Mouse (Mus musculus): ENCODE results near the gene Wdr24. TPM values are rescaled to one million over a fixed set of nuclear protein-coding genes. Genes with fewer than 3 reads are reported as not detected.
A peak's percentile ranks its signal among the peaks of the same experiment; 100 is the strongest.
"Not testable (repeated sequence)": the region's sequence is repeated elsewhere in the genome, so short reads cannot be mapped to it uniquely, and the experiment has no call there.

The Wdr24 gene
- polyA plus RNA-seq, 1 experiment = 33.6 TPM

- Histone ChIP-seq H3K4me1 (ENCODE audit: control insufficient read depth, insufficient read depth, insufficient read length) (no peaks in the 10 kb centered on the region), H3K27me3 (ENCODE audit: control insufficient read depth, insufficient read depth, low read length) (no peaks in the 10 kb centered on the region), H3K27ac (ENCODE audit: insufficient read depth, low read length) (no peak overlapping the region), H3K36me3 (ENCODE audit: control insufficient read depth, insufficient read depth, low read length) (no peaks in the 10 kb centered on the region), H3K4me3 (ENCODE audit: extremely low read depth, insufficient read depth, insufficient read length) (no peak overlapping the region)
- DNase-seq (ENCODE audit: low read depth in 1 of 2, low spot score in 2 of 2) = no peak
- TF ChIP-seq CTCF (IDR thresholded peaks at IDR 0.05; ENCODE audit: extremely low read depth, insufficient read depth, insufficient read length, insufficient replicate concordance) = no peak
- TF ChIP-seq POLR2A (IDR thresholded peaks at IDR 0.05; ENCODE audit: low read depth, low read length) = no peak
- WGBS = 17% methylated on average over 10 of the region's 10 CpGs
Measured at GRCm38 (mm10) chr17:25802825-25803517, 20.5 kb upstream of the Wdr24 start.

- no peak for DNase-seq (ENCODE audit: low read depth in 1 of 2, low spot score in 2 of 2)
- peaks cover 19% of the 10 kb centered on the region for H3K27me3 ChIP-seq (ENCODE audit: control insufficient read depth, insufficient read depth, low read length)
- peaks cover 9% of the 10 kb centered on the region for H3K4me1 ChIP-seq (ENCODE audit: control insufficient read depth, insufficient read depth, insufficient read length)
- 78% methylated on average over 4 of the region's 4 CpGs for WGBS
- H3K36me3 ChIP-seq (ENCODE audit: control insufficient read depth, insufficient read depth, low read length) = no peaks in the 10 kb centered on the region
- no peak for TF ChIP-seq POLR2A (IDR thresholded peaks at IDR 0.05; ENCODE audit: low read depth, low read length)
- no peak overlapping the region for H3K27ac ChIP-seq (ENCODE audit: insufficient read depth, low read length)
- no peak overlapping the region for H3K4me3 ChIP-seq (ENCODE audit: extremely low read depth, insufficient read depth, insufficient read length)
Measured at GRCm38 (mm10) chr17:25806507-25806906, 16.9 kb upstream of the Wdr24 start.

DNA sequence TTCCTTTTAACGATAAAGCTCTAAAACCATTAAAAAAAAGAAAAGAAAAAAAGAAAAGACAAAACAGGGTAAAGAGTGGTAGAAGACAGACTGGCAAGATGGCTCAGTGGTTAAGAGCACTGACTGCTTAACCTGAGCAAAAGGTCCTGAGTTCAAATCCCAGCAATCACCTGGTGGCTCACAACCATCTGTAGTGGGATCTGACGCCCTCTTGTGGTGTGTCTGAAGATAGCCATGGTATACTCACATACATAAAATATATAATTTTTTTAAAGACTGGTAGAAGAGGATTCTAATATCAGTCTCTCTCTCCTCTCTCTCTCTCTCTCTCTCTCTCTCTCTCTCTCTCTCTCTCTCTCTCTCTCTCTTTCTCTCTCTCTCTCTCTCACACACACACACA is 16.0 kb upstream of the Wdr24 start:
- not testable (repeated sequence) for H3K27ac ChIP-seq (ENCODE audit: insufficient read depth, low read length); H3K4me3 ChIP-seq (ENCODE audit: extremely low read depth, insufficient read depth, insufficient read length); H3K36me3 ChIP-seq (ENCODE audit: control insufficient read depth, insufficient read depth, low read length); DNase-seq (ENCODE audit: low read depth in 1 of 2, low spot score in 2 of 2); H3K4me1 ChIP-seq (ENCODE audit: control insufficient read depth, insufficient read depth, insufficient read length)
- 44% methylated on average over 2 of the region's 2 CpGs for WGBS
- peaks cover 19% of the 10 kb centered on the region for H3K27me3 ChIP-seq (ENCODE audit: control insufficient read depth, insufficient read depth, low read length)

GRCm38 (mm10) chr17:25808028-25808427 is 15.4 kb upstream of the Wdr24 start:
- H3K4me3 ChIP-seq (ENCODE audit: extremely low read depth, insufficient read depth, insufficient read length) = no peak overlapping the region
- peaks cover 19% of the 10 kb centered on the region for H3K27me3 ChIP-seq (ENCODE audit: control insufficient read depth, insufficient read depth, low read length)
- no peaks in the 10 kb centered on the region for H3K36me3 ChIP-seq (ENCODE audit: control insufficient read depth, insufficient read depth, low read length)
- peaks cover 9% of the 10 kb centered on the region for H3K4me1 ChIP-seq (ENCODE audit: control insufficient read depth, insufficient read depth, insufficient read length)
- no peak overlapping the region for H3K27ac ChIP-seq (ENCODE audit: insufficient read depth, low read length)
- WGBS = 55% methylated on average over 5 of the region's 5 CpGs
- no peak for TF ChIP-seq CTCF (IDR thresholded peaks at IDR 0.05; ENCODE audit: extremely low read depth, insufficient read depth, insufficient read length, insufficient replicate concordance)
- TF ChIP-seq POLR2A (IDR thresholded peaks at IDR 0.05; ENCODE audit: low read depth, low read length) = no peak
- no peak for DNase-seq (ENCODE audit: low read depth in 1 of 2, low spot score in 2 of 2)

- H3K4me1 ChIP-seq (ENCODE audit: control insufficient read depth, insufficient read depth, insufficient read length) = peaks cover 9% of the 10 kb centered on the region
- 2% methylated on average over 76 of the region's 100 CpGs for WGBS
- peak within 1 kb of the TSS; percentile 33 for H3K4me3 ChIP-seq (ENCODE audit: extremely low read depth, insufficient read depth, insufficient read length)
- TF ChIP-seq POLR2A (IDR thresholded peaks at IDR 0.05; ENCODE audit: low read depth, low read length) (no peak), CTCF (IDR thresholded peaks at IDR 0.05; ENCODE audit: extremely low read depth, insufficient read depth, insufficient read length, insufficient replicate concordance) (no peak)
- no peak for DNase-seq (ENCODE audit: low read depth in 1 of 2, low spot score in 2 of 2)
- peaks cover 19% of the 10 kb centered on the region for H3K27me3 ChIP-seq (ENCODE audit: control insufficient read depth, insufficient read depth, low read length)
- no peaks in the 10 kb centered on the region for H3K36me3 ChIP-seq (ENCODE audit: control insufficient read depth, insufficient read depth, low read length)
- H3K27ac ChIP-seq (ENCODE audit: insufficient read depth, low read length) = no peak within 1 kb of the TSS
Measured at GRCm38 (mm10) chr17:25808789-25809605, 14.4 kb upstream of the Wdr24 start, which contains the start of gene Fbxl16. Gene Fbxl16, plus strand, starts transcription at chr17:25809085.

DNA sequence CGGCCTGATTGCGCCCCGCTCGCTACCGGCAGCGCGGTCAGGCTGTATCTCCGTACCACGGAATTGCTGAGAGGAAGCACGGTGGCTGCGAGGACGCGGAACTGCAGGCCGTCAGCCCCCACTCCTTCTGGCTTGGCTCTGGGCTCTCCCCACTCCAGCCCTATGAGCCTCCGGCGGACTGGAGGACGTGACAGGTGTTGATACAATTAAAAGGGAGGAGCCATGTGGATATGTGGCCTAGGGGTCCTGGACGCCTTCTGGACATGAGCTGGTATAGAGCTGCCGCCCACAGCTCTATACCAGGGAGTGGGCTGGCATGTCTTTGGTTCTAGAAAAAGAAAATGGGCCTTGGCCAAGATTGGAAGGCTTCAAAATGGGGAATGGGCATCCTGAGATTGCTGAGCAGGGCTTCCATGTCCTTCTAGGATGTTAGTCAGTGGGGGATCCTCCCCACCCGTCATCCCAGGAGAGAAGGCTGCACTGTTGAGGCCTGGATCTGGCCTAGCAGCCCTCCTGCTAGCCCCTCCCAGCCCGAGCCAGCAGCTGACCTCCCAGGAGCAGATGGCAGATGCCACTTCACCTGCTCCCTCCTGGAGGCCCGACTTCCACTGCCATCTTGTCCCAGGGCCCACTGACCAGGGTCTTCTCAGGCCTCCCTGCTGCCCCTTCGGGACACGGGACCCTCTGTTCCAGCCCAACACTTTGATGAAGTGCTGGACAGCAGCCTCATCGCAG is 13.7 kb upstream of the Wdr24 start:
- WGBS = 15% methylated on average over 25 of the region's 25 CpGs
- H3K27ac ChIP-seq (ENCODE audit: insufficient read depth, low read length) = no peak overlapping the region
- no peak for DNase-seq (ENCODE audit: low read depth in 1 of 2, low spot score in 2 of 2)
- peaks cover 19% of the 10 kb centered on the region for H3K27me3 ChIP-seq (ENCODE audit: control insufficient read depth, insufficient read depth, low read length)
- H3K36me3 ChIP-seq (ENCODE audit: control insufficient read depth, insufficient read depth, low read length) = no peaks in the 10 kb centered on the region
- H3K4me3 ChIP-seq (ENCODE audit: extremely low read depth, insufficient read depth, insufficient read length) = peak overlapping the region; percentile 33; the same call in 1 of the 2 replicates
- no peak for TF ChIP-seq POLR2A (IDR thresholded peaks at IDR 0.05; ENCODE audit: low read depth, low read length)
- H3K4me1 ChIP-seq (ENCODE audit: control insufficient read depth, insufficient read depth, insufficient read length) = peaks cover 9% of the 10 kb centered on the region
